Mouse (Mus musculus) midbrain, embryonic 10.5 days (tissue): ENCODE measurements at regions not wholly inside any gene's neighbourhood (a gene's known extent, or its start where the extent isn't known, plus 50 kb on each side); places are given as distances from the start of the nearest gene placed in this dataset.
"Not testable (repeated sequence)": the region's sequence is repeated elsewhere in the genome, so short reads cannot be mapped to it uniquely, and the experiment has no call there.

Experiments used
- DNase-seq: peaks from one replicate; pipeline ENCODE4 v3.0.0-alpha.2; 2017; ENCODE audit warnings: low spot score
- H3K27ac ChIP-seq: fragments of 300-500 bp; sonication (generic); replicated peaks from 2 replicates; pipeline ENCODE4 v1.5.1; 2016; ENCODE audit warnings: mild to moderate bottlenecking
- H3K27me3 ChIP-seq: fragments of 300-500 bp; sonication (generic); 2 replicates; pipeline ENCODE4 v1.6.1; 2016; ENCODE audit warnings: low read depth, mild to moderate bottlenecking; ENCODE audit not compliant: poor library complexity, severe bottlenecking
- H3K36me3 ChIP-seq: fragments of 300-500 bp; sonication (generic); 2 replicates; pipeline ENCODE4 v1.6.1; 2016; ENCODE audit warnings: mild to moderate bottlenecking, moderate library complexity
- H3K4me1 ChIP-seq: fragments of 300-500 bp; sonication (generic); 2 replicates; pipeline ENCODE4 v1.6.1; 2016
- H3K4me3 ChIP-seq: fragments of 300-500 bp; sonication (generic); 2 replicates; pipeline ENCODE4 v1.5.1; 2016; ENCODE audit warnings: mild to moderate bottlenecking, moderate library complexity
- H3K9me3 ChIP-seq: fragments of 300-500 bp; sonication (generic); replicated peaks from 2 replicates; pipeline ENCODE4 v1.6.1; 2016; ENCODE audit warnings: mild to moderate bottlenecking
- WGBS: fragments of 180-500 bp; shearing (Covaris S2); methylation state at CpG from one replicate; pipeline ENCODE4 v1.1.7; 2016; 5-methylcytosine and 5-hydroxymethylcytosine counted together

DNA sequence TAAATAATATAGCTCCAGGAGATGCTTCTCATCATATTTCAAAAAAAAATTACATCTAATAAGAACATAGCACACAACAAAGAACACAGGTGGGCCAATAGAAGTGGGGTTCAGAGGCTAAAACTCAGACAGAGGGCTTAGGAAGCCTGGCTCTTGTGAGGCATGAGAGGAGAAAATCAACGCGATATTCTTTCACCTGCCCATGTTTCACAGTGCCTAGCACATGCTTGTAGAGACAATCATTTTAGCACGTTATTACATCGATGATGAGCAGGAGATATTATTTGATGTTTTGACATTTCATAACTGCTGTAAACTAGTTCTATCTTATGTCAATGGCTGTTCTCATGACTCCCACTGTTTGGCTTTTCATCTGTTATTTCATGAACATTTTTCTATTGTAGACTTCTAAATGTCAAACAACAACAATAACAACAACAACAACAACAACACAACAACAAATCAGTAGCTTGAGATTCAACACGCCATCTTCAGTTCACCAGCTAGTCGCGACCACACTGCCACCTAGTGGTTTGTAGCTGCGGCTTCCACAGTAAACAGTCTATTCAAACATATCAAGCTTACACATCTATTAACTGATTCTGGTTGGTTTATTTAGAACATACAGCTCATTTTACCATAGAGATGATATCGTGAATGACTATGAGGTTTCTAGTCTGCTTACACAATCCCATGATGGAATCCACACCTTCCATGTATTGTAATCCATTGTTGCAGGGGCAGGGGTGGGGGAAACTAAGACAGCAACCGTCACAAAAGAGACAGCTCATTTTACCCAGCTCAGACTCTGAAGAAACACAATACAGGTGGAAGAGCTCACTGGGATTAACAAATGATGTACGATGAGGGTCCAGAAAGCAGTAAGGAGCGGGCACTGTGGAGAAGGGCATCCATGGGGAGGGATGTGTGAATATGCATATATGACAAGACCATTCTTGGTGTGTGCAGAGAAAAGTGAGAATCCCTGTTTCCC, 60.5 kb upstream of the Tmem200a start:
- 37% methylated on average over 12 of the region's 12 CpGs for WGBS
- no peak overlapping the region for H3K27ac ChIP-seq
- H3K36me3 ChIP-seq: no peaks in the 10 kb centered on the region
- H3K4me3 ChIP-seq: no peak overlapping the region
- H3K9me3 ChIP-seq: no peaks in the 10 kb centered on the region
- peak; percentile 41 for DNase-seq
- no peaks in the 10 kb centered on the region for H3K4me1 ChIP-seq
- H3K27me3 ChIP-seq: no peaks in the 10 kb centered on the region

DNA sequence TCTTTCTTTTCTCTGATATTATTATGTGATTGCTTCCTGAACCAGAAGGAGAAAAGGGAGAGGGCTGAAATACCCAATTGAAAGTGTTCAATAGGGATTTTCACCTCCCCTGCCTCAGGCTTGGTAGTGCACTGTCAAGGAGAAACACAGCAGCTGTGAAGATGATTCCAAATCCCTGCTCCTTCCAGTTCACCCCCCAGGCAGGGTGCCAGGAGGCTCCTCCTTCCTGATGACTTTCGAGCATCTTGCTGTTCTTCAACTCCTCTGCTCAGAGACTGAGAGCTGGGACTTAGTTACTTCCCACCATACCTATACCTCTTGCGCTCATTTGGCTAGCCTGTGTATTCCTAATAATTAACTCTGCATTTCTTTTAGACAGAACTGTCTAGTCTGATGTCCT, 73.7 kb upstream of the Tmem200a start:
- no peaks in the 10 kb centered on the region for H3K9me3 ChIP-seq
- H3K36me3 ChIP-seq: no peaks in the 10 kb centered on the region
- peaks cover 19% of the 10 kb centered on the region for H3K27me3 ChIP-seq
- no peak overlapping the region for H3K27ac ChIP-seq
- H3K4me1 ChIP-seq: no peaks in the 10 kb centered on the region
- no peak overlapping the region for H3K4me3 ChIP-seq
- no peak for DNase-seq
- 68% methylated on average over 2 of the region's 2 CpGs for WGBS

GRCm38 (mm10) chr10:26158786-26159185, 70.7 kb upstream of the Samd3 start:
- no peaks in the 10 kb centered on the region for H3K36me3 ChIP-seq
- DNase-seq: no peak
- H3K27ac ChIP-seq: no peak overlapping the region
- no peaks in the 10 kb centered on the region; the same call in 1 of the 2 replicates for H3K4me1 ChIP-seq
- no peak overlapping the region for H3K4me3 ChIP-seq
- H3K9me3 ChIP-seq: no peaks in the 10 kb centered on the region
- WGBS: 49% methylated on average over 3 of the region's 3 CpGs
- H3K27me3 ChIP-seq: peaks cover 40% of the 10 kb centered on the region

GRCm38 (mm10) chr10:26161139-26161538, 68.4 kb upstream of the Samd3 start:
- not testable (repeated sequence) for DNase-seq, H3K9me3 ChIP-seq, H3K36me3 ChIP-seq, H3K27ac ChIP-seq, H3K4me1 ChIP-seq, H3K4me3 ChIP-seq
- H3K27me3 ChIP-seq: peaks cover 30% of the 10 kb centered on the region

- H3K36me3 ChIP-seq: no peaks in the 10 kb centered on the region
- 86% methylated on average over 2 of the region's 2 CpGs for WGBS
Observed at GRCm38 (mm10) chr10:26164531-26164930, 65.0 kb upstream of the Samd3 start.

DNA sequence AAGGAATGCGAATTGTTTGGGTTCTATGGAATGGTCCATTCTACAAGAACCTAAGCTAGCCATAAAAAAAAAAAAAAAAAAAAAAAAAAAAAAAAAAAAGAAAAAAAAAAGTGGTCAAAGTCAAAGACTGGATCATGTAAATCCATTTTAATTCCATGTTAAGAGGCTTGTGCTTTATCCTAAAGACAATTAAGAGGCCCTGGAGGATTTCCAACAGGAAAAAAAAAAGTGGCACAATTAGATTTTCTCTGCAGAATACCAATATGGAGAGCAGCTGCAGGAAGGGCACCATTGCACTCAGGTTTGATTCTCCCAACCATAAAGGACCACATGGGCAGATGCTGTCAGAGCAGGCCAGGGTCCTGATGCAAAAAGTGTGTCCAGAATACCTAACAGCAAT, 51.9 kb upstream of the Samd3 start:
- Histone ChIP-seq H3K27ac (no peak overlapping the region), H3K27me3 (no peaks in the 10 kb centered on the region), H3K9me3 (no peaks in the 10 kb centered on the region), H3K4me3 (no peak overlapping the region), H3K36me3 (no peaks in the 10 kb centered on the region), H3K4me1 (no peaks in the 10 kb centered on the region)
- WGBS: 84% methylated on average over 1 of the region's 1 CpGs
- no peak for DNase-seq

More at GRCm38 (mm10) chr10:26164531-26164930, 65.0 kb upstream of the Samd3 start:
- Histone ChIP-seq H3K4me3 (no peak overlapping the region), H3K27me3 (peaks cover 21% of the 10 kb centered on the region), H3K4me1 (no peaks in the 10 kb centered on the region), H3K9me3 (no peaks in the 10 kb centered on the region), H3K27ac (no peak overlapping the region)
- DNase-seq: no peak

- H3K9me3 ChIP-seq: no peaks in the 10 kb centered on the region
- H3K36me3 ChIP-seq: no peaks in the 10 kb centered on the region
- H3K27me3 ChIP-seq: no peaks in the 10 kb centered on the region
- H3K4me3 ChIP-seq: no peak overlapping the region
- DNase-seq: no peak
- WGBS: 85% methylated on average over 3 of the region's 3 CpGs
- no peak overlapping the region for H3K27ac ChIP-seq
- H3K4me1 ChIP-seq: no peaks in the 10 kb centered on the region
Observed at GRCm38 (mm10) chr10:26178356-26178755, 51.2 kb upstream of the Samd3 start.
